Mouse (Mus musculus) megakaryocyte progenitor cell, adult 5-6 weeks (primary cell): ENCODE data around the gene Csnk1e. TPM values are rescaled to one million over a fixed set of nuclear protein-coding genes. Genes with fewer than 3 reads are reported as not detected.

ENCODE experiments used
- ATAC-seq: replicated peaks from 2 replicates; pipeline ENCODE4 v1.8.0; 2016; ENCODE audit warnings: mild to moderate bottlenecking, moderate TSS enrichment, inconsistent platforms; ENCODE audit not compliant: poor library complexity
- total RNA-seq, 2 experiments: library from RNA; stranded (forward) in 1 of 2; stranded (reverse) in 1 of 2; fragments of 157-497, 149-512 nt in 1 of 2; fragments of 200-1000 nt in 1 of 2; gene quantifications; 2 replicates each; pipeline versions ENCODE4 v1.2.3 to v1.2.4; 2015 to 2017

Csnk1e gene
- total RNA-seq, 2 experiments from 2014 or later, result 29.1 to 45.6 TPM

- no peak for ATAC-seq
Measured at GRCm38 (mm10) chr15:79399231-79400052, 55.9 kb downstream of the Csnk1e start.

GRCm38 (mm10) chr15:79396736-79397135, 58.6 kb downstream of the Csnk1e start:
- ATAC-seq, result peak; percentile 88

GRCm38 (mm10) chr15:79395281-79395680, 60.1 kb downstream of the Csnk1e start:
- ATAC-seq, result no peak

GRCm38 (mm10) chr15:79394842-79395241, 60.5 kb downstream of the Csnk1e start:
- ATAC-seq, result no peak

- no peak for ATAC-seq
Measured at GRCm38 (mm10) chr15:79393101-79393500, 62.3 kb downstream of the Csnk1e start.

GRCm38 (mm10) chr15:79392527-79392926, 62.8 kb downstream of the Csnk1e start:
- no peak for ATAC-seq

GRCm38 (mm10) chr15:79391447-79392093, 63.8 kb downstream of the Csnk1e start:
- no peak for ATAC-seq

- peak; percentile 21; the same call in 1 of the 2 replicates for ATAC-seq
Measured at GRCm38 (mm10) chr15:79390434-79390833, 64.9 kb downstream of the Csnk1e start.

- no peak for ATAC-seq
Measured at GRCm38 (mm10) chr15:79388171-79388570, 67.2 kb downstream of the Csnk1e start.

- no peak for ATAC-seq
Measured at GRCm38 (mm10) chr15:79387611-79388010, 67.8 kb downstream of the Csnk1e start.

GRCm38 (mm10) chr15:79387081-79387480, 68.3 kb downstream of the Csnk1e start:
- ATAC-seq, result no peak

GRCm38 (mm10) chr15:79381644-79382043, 73.7 kb downstream of the Csnk1e start:
- no peak for ATAC-seq

GRCm38 (mm10) chr15:79380468-79381444, 74.6 kb downstream of the Csnk1e start:
- ATAC-seq, result peak; percentile 95

GRCm38 (mm10) chr15:79379658-79380057, 75.7 kb downstream of the Csnk1e start:
- ATAC-seq, result no peak

GRCm38 (mm10) chr15:79378608-79379007, 76.8 kb downstream of the Csnk1e start:
- ATAC-seq, result no peak

- ATAC-seq, result no peak
Measured at GRCm38 (mm10) chr15:79377681-79378080, 77.7 kb downstream of the Csnk1e start.

- no peak for ATAC-seq
Measured at GRCm38 (mm10) chr15:79374760-79375159, 80.6 kb downstream of the Csnk1e start.

GRCm38 (mm10) chr15:79370281-79370843, 85.0 kb downstream of the Csnk1e start:
- peak; percentile 52 for ATAC-seq

GRCm38 (mm10) chr15:79369452-79370280, 85.7 kb downstream of the Csnk1e start:
- no peak for ATAC-seq
